In genomic region chr19:4396081-4396997, GRCm38 (mm10) we compare ENCODE assay signal across 8 mouse cellular contexts. TPM values are rescaled to one million over a fixed set of nuclear protein-coding genes. Genes with fewer than 3 reads are reported as not detected.
A peak's percentile ranks its signal among the peaks of the same experiment; 100 is the strongest.
DNase-seq lines count a peak whose midpoint lies in the region; ATAC-seq and TF ChIP-seq lines count a peak whose summit lies in the region.

No protein-coding gene starts in this region.

- H3K9ac ChIP-seq in heart, embryonic 14.5 days (ENCODE audit: low read length) = peak overlapping the region; percentile 99

- peaks cover 19% of the 10 kb centered on the region for H3K36me3 ChIP-seq in heart, embryonic 14.5 days (ENCODE audit: control insufficient read depth, insufficient read depth, low read length)

- peak overlapping the region; percentile 54 for H3K27ac ChIP-seq in embryonic fibroblast, embryonic 13.5 days (ENCODE audit: insufficient read depth, low read length)
- H3K27ac ChIP-seq in heart, embryonic 14.5 days (replicated peaks in 1 of 2; ENCODE audit: control insufficient read depth in 1 of 2, insufficient read depth in 1 of 2, low read depth in 2 of 2, low read length in 2 of 2) = peak overlapping the region; percentile 92 to 94
- peak overlapping the region; percentile 89 for H3K27ac ChIP-seq in olfactory bulb, adult 2 months (ENCODE audit: insufficient read depth, low read depth, low read length)

- no peaks in the 10 kb centered on the region for H3K27me3 ChIP-seq in heart, embryonic 14.5 days (ENCODE audit: control insufficient read depth, insufficient read depth, low read length)

- DNase-seq in A20 (ENCODE audit: low read depth, low spot score) = peak; percentile 64
- peak; percentile 46 to 52 for DNase-seq in adrenal gland, postnatal 36 days
- peak; percentile 20 to 50 for DNase-seq in kidney, postnatal 36 days
- DNase-seq in lung, adult 2 months = peak; percentile 55
- peak; percentile 26 for DNase-seq in thymus, postnatal 0 days (ENCODE audit: low spot score)

- TF ChIP-seq POLR2A in embryonic fibroblast, embryonic 13.5 days (IDR thresholded peaks at IDR 0.05; ENCODE audit: low read depth, low read length) = no peak
- no peak for TF ChIP-seq POLR2A in lung, adult 2 months (IDR thresholded peaks at IDR 0.05; ENCODE audit: borderline replicate concordance, extremely low read depth, low read depth, low read length)
- TF ChIP-seq POLR2A in olfactory bulb, adult 2 months (IDR thresholded peaks at IDR 0.05; ENCODE audit: insufficient read depth, low read depth, low read length) = no peak

- no peak for TF ChIP-seq CTCF in embryonic fibroblast, embryonic 13.5 days (IDR thresholded peaks at IDR 0.05; ENCODE audit: borderline replicate concordance, insufficient read depth, low read length)
- no peak for TF ChIP-seq CTCF in lung, adult 2 months (IDR thresholded peaks at IDR 0.05; ENCODE audit: insufficient read depth, low read length)
- no peak for TF ChIP-seq CTCF in olfactory bulb, adult 2 months (IDR thresholded peaks at IDR 0.05; ENCODE audit: insufficient read depth, low read depth, low read length)

- under 1% methylated on average over 80 of the region's 80 CpGs for WGBS in heart, embryonic 14.5 days
- under 1% methylated on average over 80 of the region's 80 CpGs for WGBS in lung, adult 2 months
- under 1% methylated on average over 80 of the region's 80 CpGs for WGBS in olfactory bulb, adult 2 months

- H3K9me3 ChIP-seq in heart, embryonic 14.5 days (ENCODE audit: control insufficient read depth, low read length) = no peaks in the 10 kb centered on the region

- peak overlapping the region; percentile 95 for H3K4me2 ChIP-seq in heart, embryonic 14.5 days (ENCODE audit: low read length)

- H3K4me1 ChIP-seq in embryonic fibroblast, embryonic 13.5 days (ENCODE audit: control insufficient read depth, insufficient read depth, low read length) = no peaks in the 10 kb centered on the region
- peaks cover 2 to 20% of the 10 kb centered on the region in 2 experiments for H3K4me1 ChIP-seq in heart, embryonic 14.5 days (ENCODE audit: control insufficient read depth in 2 of 2, insufficient read depth in 2 of 2, low read length in 2 of 2)
- peaks cover 14% of the 10 kb centered on the region for H3K4me1 ChIP-seq in lung, adult 2 months (ENCODE audit: control insufficient read depth, insufficient read depth, low read length)
- peaks cover 8% of the 10 kb centered on the region for H3K4me1 ChIP-seq in olfactory bulb, adult 2 months (ENCODE audit: control insufficient read depth, insufficient read depth, low read length)

- H3K4me3 ChIP-seq in embryonic fibroblast, embryonic 13.5 days (ENCODE audit: insufficient read depth, low read length) = peak overlapping the region; percentile 94
- H3K4me3 ChIP-seq in heart, embryonic 14.5 days (ENCODE audit: control insufficient read depth in 1 of 2, insufficient read depth in 1 of 2, low read depth in 1 of 2, low read length in 2 of 2) = peak overlapping the region; percentile 96 to 97
- peak overlapping the region; percentile 82 for H3K4me3 ChIP-seq in lung, adult 2 months (replicated peaks; ENCODE audit: extremely low read depth, low read depth, low read length)
- peak overlapping the region; percentile 87 for H3K4me3 ChIP-seq in olfactory bulb, adult 2 months (ENCODE audit: insufficient read depth, low read depth, low read length)

- peak; percentile 7; the same call in 1 of the 2 replicates for ATAC-seq in heart, embryonic 14.5 days (ENCODE audit: insufficient number of reproducible peaks, insufficient read depth, low FRiP score, low read depth)

RNA-seq across cellular contexts. Expression of gene Kdm2a, which starts 1.7 kb away (rescaled TPM):
- total RNA-seq in adrenal gland, postnatal 36 days (2021) = 100 to 1,000 TPM in 1 of 2 experiments, 10 to 100 TPM in 1; 86.7 to 107 TPM
- 78.1 and 90.4 TPM in 2 replicates for polyA plus RNA-seq in embryonic fibroblast, embryonic 13.5 days (2011; ENCODE audit: insufficient read length, low read depth, missing spikeins)
- 35.7 and 42.7 TPM in 2 replicates for polyA plus RNA-seq in heart, embryonic 14.5 days (2014; fragmentation: Nextera tagmentation; extraction: Ambion mirVana)
- polyA plus RNA-seq in lung, adult 2 months (2012; rRNA removed) = 71.0 and 80.8 TPM in 2 replicates
- polyA plus RNA-seq in olfactory bulb, adult 2 months (2012; ENCODE audit: insufficient read depth, insufficient read length, low replicate concordance, missing spikeins) = 282 TPM in 1 of 2 replicates, not detected in the other
- polyA plus RNA-seq in thymus, postnatal 0 days (2015; fragmentation: Nextera tagmentation; extraction: Ambion mirVana) = 26.0 and 27.6 TPM in 2 replicates

RNA-seq across cellular contexts. Expression of gene Rhod, which starts 42.9 kb away (rescaled TPM):
- 10 to 100 TPM; 25.8 to 26.8 TPM for total RNA-seq in adrenal gland, postnatal 36 days (2021)
- polyA plus RNA-seq in embryonic fibroblast, embryonic 13.5 days (2011; ENCODE audit: insufficient read length, low read depth, missing spikeins) = 24.1 and 29.2 TPM in 2 replicates
- 20.0 and 24.0 TPM in 2 replicates for polyA plus RNA-seq in heart, embryonic 14.5 days (2014; fragmentation: Nextera tagmentation; extraction: Ambion mirVana)
- 11.4 and 17.5 TPM in 2 replicates for polyA plus RNA-seq in lung, adult 2 months (2012; rRNA removed)
- polyA plus RNA-seq in olfactory bulb, adult 2 months (2012; ENCODE audit: insufficient read depth, insufficient read length, low replicate concordance, missing spikeins) = not detected in 2 replicates
- 6.6 and 7.7 TPM in 2 replicates for polyA plus RNA-seq in thymus, postnatal 0 days (2015; fragmentation: Nextera tagmentation; extraction: Ambion mirVana)

Comparison
In these comparisons a context has a peak if more than half of its experiments do, and no peak if none do; other contexts are left out.
1. Peak in every context shown above with its lines: DNase-seq, ATAC-seq, H3K4me3 ChIP-seq and H3K27ac ChIP-seq.